Mouse (Mus musculus) erythroid progenitor cell, adult 5-6 weeks (primary cell): Measurements from ENCODE around the gene Cdk5r2. TPM values are rescaled to one million over a fixed set of nuclear protein-coding genes. Genes with fewer than 3 reads are reported as not detected.
A peak's percentile ranks its signal among the peaks of the same experiment; 100 is the strongest.
"Not testable (repeated sequence)": the region's sequence is repeated elsewhere in the genome, so short reads cannot be mapped to it uniquely, and the experiment has no call there.

Experiments
- ATAC-seq: replicated peaks from 2 replicates; pipeline ENCODE4 v1.8.0; 2016; ENCODE audit warnings: moderate number of reproducible peaks, mild to moderate bottlenecking, moderate TSS enrichment, inconsistent platforms; ENCODE audit not compliant: poor library complexity, low FRiP score, severe bottlenecking
- total RNA-seq, 2 experiments: library from RNA; stranded (forward) in 1 of 2; stranded (reverse) in 1 of 2; fragments of 150-400 nt in 1 of 2; fragments of 186-747, 209-891 nt in 1 of 2; gene quantifications; 2 replicates each; pipeline versions ENCODE4 v1.2.3 to v1.2.4; 2015 to 2017; ENCODE audit warnings: low replicate concordance in 2 of 2

The Cdk5r2 gene
- not detected in 2 replicates for total RNA-seq (2015; ENCODE audit: low replicate concordance)
- not detected in 2 replicates for total RNA-seq (2017; ENCODE audit: low replicate concordance)

- no peak for ATAC-seq
These were observed at the start of gene Cdk5r2 for GRCm38 (mm10) chr1:74854306-74855056. TSS of gene Cdk5r2 (plus strand) at chr1:74854934.

GRCm38 (mm10) chr1:74805340-74805835 lies 49.3 kb upstream of the Cdk5r2 start:
- ATAC-seq, result no peak

GRCm38 (mm10) chr1:74805843-74806242 lies 48.9 kb upstream of the Cdk5r2 start:
- no peak for ATAC-seq

- ATAC-seq, result no peak
These were observed 48.1 kb upstream of the Cdk5r2 start for GRCm38 (mm10) chr1:74806360-74807311.

- no peak for ATAC-seq
These were observed 47.1 kb upstream of the Cdk5r2 start for GRCm38 (mm10) chr1:74807551-74808071.

- no peak for ATAC-seq
These were observed 46.7 kb upstream of the Cdk5r2 start for GRCm38 (mm10) chr1:74808078-74808477.

GRCm38 (mm10) chr1:74809007-74809406 lies 45.7 kb upstream of the Cdk5r2 start:
- no peak for ATAC-seq

GRCm38 (mm10) chr1:74814931-74815647 lies 39.6 kb upstream of the Cdk5r2 start:
- no peak for ATAC-seq

- not testable (repeated sequence) for ATAC-seq
These were observed 38.8 kb upstream of the Cdk5r2 start for GRCm38 (mm10) chr1:74815965-74816364.

GRCm38 (mm10) chr1:74816612-74817199 lies 38.0 kb upstream of the Cdk5r2 start:
- ATAC-seq, result peak; percentile 72

GRCm38 (mm10) chr1:74817219-74817618 lies 37.5 kb upstream of the Cdk5r2 start:
- no peak for ATAC-seq

- no peak for ATAC-seq
These were observed 36.2 kb upstream of the Cdk5r2 start for GRCm38 (mm10) chr1:74818509-74818908.

- ATAC-seq, result not testable (repeated sequence)
These were observed 31.1 kb upstream of the Cdk5r2 start for GRCm38 (mm10) chr1:74823598-74823997.

- ATAC-seq, result no peak
These were observed 30.0 kb upstream of the Cdk5r2 start for GRCm38 (mm10) chr1:74824518-74825302.

- ATAC-seq, result no peak
These were observed 24.7 kb upstream of the Cdk5r2 start for GRCm38 (mm10) chr1:74830061-74830460.

GRCm38 (mm10) chr1:74833255-74833654 lies 21.5 kb upstream of the Cdk5r2 start:
- ATAC-seq, result no peak

- ATAC-seq, result no peak
These were observed 11.6 kb upstream of the Cdk5r2 start for GRCm38 (mm10) chr1:74843090-74843489.

- no peak for ATAC-seq
These were observed 8.4 kb upstream of the Cdk5r2 start for GRCm38 (mm10) chr1:74846341-74846740.
